Mouse (Mus musculus): ENCODE data around the gene Cald1. TPM values are rescaled to one million over a fixed set of nuclear protein-coding genes. Genes with fewer than 3 reads are reported as not detected.

Gene Cald1
- total RNA-seq, 2 experiments from 2014 or later: 0.47 TPM; not detected in 1

GRCm38 (mm10) chr6:34609892-34610829, 11.9 kb downstream of the Cald1 start:
- no peak for ATAC-seq (ENCODE audit: poor library complexity, severe bottlenecking)

- ATAC-seq (ENCODE audit: poor library complexity, severe bottlenecking): no peak
Observed at GRCm38 (mm10) chr6:34613122-34613521, 14.8 kb downstream of the Cald1 start.

GRCm38 (mm10) chr6:34615419-34615818, 17.1 kb downstream of the Cald1 start:
- ATAC-seq (ENCODE audit: poor library complexity, severe bottlenecking): no peak

- peak; percentile 45; the same call in 1 of the 2 replicates for ATAC-seq (ENCODE audit: poor library complexity, severe bottlenecking)
Observed at GRCm38 (mm10) chr6:34619494-34619893, 21.2 kb downstream of the Cald1 start.

GRCm38 (mm10) chr6:34620242-34620641, 21.9 kb downstream of the Cald1 start:
- no peak for ATAC-seq (ENCODE audit: poor library complexity, severe bottlenecking)

- no peak for ATAC-seq (ENCODE audit: poor library complexity, severe bottlenecking)
Observed at GRCm38 (mm10) chr6:34622865-34623264, 24.6 kb downstream of the Cald1 start.

GRCm38 (mm10) chr6:34623290-34623689, 25.0 kb downstream of the Cald1 start:
- ATAC-seq (ENCODE audit: poor library complexity, severe bottlenecking): no peak

GRCm38 (mm10) chr6:34624536-34624935, 26.2 kb downstream of the Cald1 start:
- no peak for ATAC-seq (ENCODE audit: poor library complexity, severe bottlenecking)

GRCm38 (mm10) chr6:34626586-34627245, 28.4 kb downstream of the Cald1 start:
- ATAC-seq (ENCODE audit: poor library complexity, severe bottlenecking): no peak

- ATAC-seq (ENCODE audit: poor library complexity, severe bottlenecking): no peak
Observed at GRCm38 (mm10) chr6:34628131-34628530, 29.8 kb downstream of the Cald1 start.

- no peak for ATAC-seq (ENCODE audit: poor library complexity, severe bottlenecking)
Observed at GRCm38 (mm10) chr6:34633776-34634175, 35.5 kb downstream of the Cald1 start.

GRCm38 (mm10) chr6:34637588-34638438, 39.5 kb downstream of the Cald1 start:
- no peak for ATAC-seq (ENCODE audit: poor library complexity, severe bottlenecking)

GRCm38 (mm10) chr6:34638667-34639066, 40.4 kb downstream of the Cald1 start:
- ATAC-seq (ENCODE audit: poor library complexity, severe bottlenecking): no peak

GRCm38 (mm10) chr6:34640226-34640625, 41.9 kb downstream of the Cald1 start:
- ATAC-seq (ENCODE audit: poor library complexity, severe bottlenecking): no peak

GRCm38 (mm10) chr6:34641081-34641480, 42.8 kb downstream of the Cald1 start:
- no peak for ATAC-seq (ENCODE audit: poor library complexity, severe bottlenecking)

- no peak for ATAC-seq (ENCODE audit: poor library complexity, severe bottlenecking)
Observed at GRCm38 (mm10) chr6:34642075-34642547, 43.8 kb downstream of the Cald1 start.

- no peak for ATAC-seq (ENCODE audit: poor library complexity, severe bottlenecking)
Observed at GRCm38 (mm10) chr6:34648017-34648787, 49.9 kb downstream of the Cald1 start.

- ATAC-seq (ENCODE audit: poor library complexity, severe bottlenecking): no peak
Observed at GRCm38 (mm10) chr6:34651298-34651697, 53.0 kb downstream of the Cald1 start.

GRCm38 (mm10) chr6:34655719-34656118, 57.4 kb downstream of the Cald1 start:
- no peak for ATAC-seq (ENCODE audit: poor library complexity, severe bottlenecking)

- ATAC-seq (ENCODE audit: poor library complexity, severe bottlenecking): no peak
Observed at GRCm38 (mm10) chr6:34658791-34659190, 60.5 kb downstream of the Cald1 start.

All from megakaryocyte, adult 5-6 weeks (primary cell).